Mouse (Mus musculus): ENCODE data around the gene Trabd2b. TPM values are rescaled to one million over a fixed set of nuclear protein-coding genes. Genes with fewer than 3 reads are reported as not detected.

Trabd2b gene
- polyA plus RNA-seq, 1 experiment from 2014 or later: 0.50 TPM

DNA sequence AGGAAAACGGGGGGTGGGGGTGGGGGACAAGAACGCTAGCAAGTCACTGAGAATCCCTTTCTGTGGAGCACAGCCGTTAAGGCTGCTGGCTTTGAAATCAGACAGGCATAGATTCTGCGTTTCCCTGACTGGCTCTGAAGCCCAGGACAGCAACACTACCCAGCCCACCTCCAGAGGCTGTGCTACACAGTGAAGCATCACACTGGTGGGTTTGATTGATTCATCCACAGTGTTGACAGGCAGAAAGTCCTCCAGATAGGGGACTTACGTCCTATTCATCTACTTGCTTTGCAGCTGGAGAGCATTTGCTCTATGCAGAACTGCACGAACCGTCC lies 61.5 kb downstream of the Trabd2b start:
- Histone ChIP-seq H3K4me2 (ENCODE audit: low read length) (no peak overlapping the region), H3K27ac (ENCODE audit: low read depth, low read length) (no peak overlapping the region), H3K9ac (ENCODE audit: low read depth, low read length) (no peak overlapping the region), H3K27me3 (replicated peaks; ENCODE audit: control insufficient read depth, insufficient read depth, low read length) (no peaks in the 10 kb centered on the region), H3K36me3 (ENCODE audit: control insufficient read depth, insufficient read depth, low read length) (no peaks in the 10 kb centered on the region), H3K9me3 (ENCODE audit: control insufficient read depth, low read length) (no peaks in the 10 kb centered on the region), H3K4me1 (ENCODE audit: control insufficient read depth, insufficient read depth, low read depth, low read length) (peaks cover 5% of the 10 kb centered on the region; the same call in 1 of the 2 replicates), H3K4me3 (ENCODE audit: low read length) (no peak overlapping the region)
- WGBS: 48% methylated on average over 7 of the region's 7 CpGs
- peak; percentile 48 for ATAC-seq

DNA sequence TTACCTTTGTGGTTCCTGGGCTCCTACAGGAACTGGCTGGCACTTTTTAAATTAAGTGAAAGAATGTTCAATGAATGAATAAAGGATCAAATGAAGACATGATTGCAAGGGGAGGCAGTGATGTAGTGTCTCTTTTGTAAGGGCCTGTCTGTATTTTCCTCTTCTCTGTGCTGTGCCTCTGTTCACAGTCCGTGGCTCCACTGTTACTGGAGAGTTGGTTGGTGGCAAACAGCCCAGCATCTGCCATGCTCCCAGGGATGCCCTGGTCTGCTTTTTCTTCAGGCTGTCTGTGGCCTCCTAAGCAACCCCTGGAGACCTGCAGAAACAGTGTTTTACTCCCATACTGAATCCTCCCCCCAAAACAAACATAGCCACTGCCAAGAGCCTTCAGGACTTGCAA lies 63.4 kb downstream of the Trabd2b start:
- H3K9me3 ChIP-seq (ENCODE audit: control insufficient read depth, low read length): no peaks in the 10 kb centered on the region
- WGBS: 38% methylated on average over 1 of the region's 1 CpGs
- peak; percentile 57; the same call in 1 of the 2 replicates for ATAC-seq

DNA sequence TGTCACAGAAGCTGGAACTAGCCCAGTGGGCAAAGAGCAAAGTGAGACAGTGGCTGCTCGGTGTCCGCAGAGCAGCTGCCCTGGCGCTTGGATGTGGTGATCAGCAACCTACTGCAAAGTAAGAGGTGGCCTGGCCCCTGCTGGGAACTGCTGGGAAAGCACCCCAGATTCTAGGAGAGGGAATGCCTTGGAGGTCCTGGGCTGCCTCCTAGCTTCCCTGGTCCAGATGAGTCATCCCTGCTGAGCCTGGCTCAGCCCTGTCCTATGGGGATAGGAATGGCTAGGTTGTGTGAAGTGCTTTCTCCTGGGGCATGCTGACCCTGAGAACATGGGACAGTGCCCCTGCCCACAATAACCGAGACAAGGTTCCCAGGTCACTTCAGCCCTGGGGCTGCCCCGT lies 65.6 kb downstream of the Trabd2b start:
- Histone ChIP-seq H3K36me3 (ENCODE audit: control insufficient read depth, insufficient read depth, low read length) (no peaks in the 10 kb centered on the region), H3K4me1 (ENCODE audit: control insufficient read depth, insufficient read depth, low read depth, low read length) (peaks cover 6% of the 10 kb centered on the region), H3K27me3 (replicated peaks; ENCODE audit: control insufficient read depth, insufficient read depth, low read length) (no peaks in the 10 kb centered on the region), H3K9me3 (ENCODE audit: control insufficient read depth, low read length) (no peaks in the 10 kb centered on the region), H3K27ac (ENCODE audit: low read depth, low read length) (no peak overlapping the region), H3K4me2 (ENCODE audit: low read length) (no peak overlapping the region), H3K9ac (ENCODE audit: low read depth, low read length) (no peak overlapping the region), H3K4me3 (ENCODE audit: low read length) (no peak overlapping the region)
- no peak for ATAC-seq
- 72% methylated on average over 5 of the region's 5 CpGs for WGBS

More for the DNA sequence above, 63.4 kb downstream of the Trabd2b start:
- H3K27me3 ChIP-seq (replicated peaks; ENCODE audit: control insufficient read depth, insufficient read depth, low read length): no peaks in the 10 kb centered on the region
- H3K36me3 ChIP-seq (ENCODE audit: control insufficient read depth, insufficient read depth, low read length): no peaks in the 10 kb centered on the region
- H3K9ac ChIP-seq (ENCODE audit: low read depth, low read length): no peak overlapping the region
- peaks cover 5% of the 10 kb centered on the region; the same call in 1 of the 2 replicates for H3K4me1 ChIP-seq (ENCODE audit: control insufficient read depth, insufficient read depth, low read depth, low read length)
- no peak overlapping the region for H3K27ac ChIP-seq (ENCODE audit: low read depth, low read length)
- no peak overlapping the region for H3K4me3 ChIP-seq (ENCODE audit: low read length)
- H3K4me2 ChIP-seq (ENCODE audit: low read length): no peak overlapping the region

GRCm38 (mm10) chr4:114476316-114476715 lies 69.8 kb downstream of the Trabd2b start:
- Histone ChIP-seq H3K9ac (ENCODE audit: low read depth, low read length) (no peak overlapping the region), H3K4me1 (ENCODE audit: control insufficient read depth, insufficient read depth, low read depth, low read length) (peaks cover 3% of the 10 kb centered on the region), H3K36me3 (ENCODE audit: control insufficient read depth, insufficient read depth, low read length) (no peaks in the 10 kb centered on the region), H3K9me3 (ENCODE audit: control insufficient read depth, low read length) (no peaks in the 10 kb centered on the region), H3K4me3 (ENCODE audit: low read length) (no peak overlapping the region), H3K27ac (ENCODE audit: low read depth, low read length) (no peak overlapping the region), H3K4me2 (ENCODE audit: low read length) (no peak overlapping the region), H3K27me3 (replicated peaks; ENCODE audit: control insufficient read depth, insufficient read depth, low read length) (no peaks in the 10 kb centered on the region)
- no peak for ATAC-seq
- 88% methylated on average over 3 of the region's 3 CpGs for WGBS

DNA sequence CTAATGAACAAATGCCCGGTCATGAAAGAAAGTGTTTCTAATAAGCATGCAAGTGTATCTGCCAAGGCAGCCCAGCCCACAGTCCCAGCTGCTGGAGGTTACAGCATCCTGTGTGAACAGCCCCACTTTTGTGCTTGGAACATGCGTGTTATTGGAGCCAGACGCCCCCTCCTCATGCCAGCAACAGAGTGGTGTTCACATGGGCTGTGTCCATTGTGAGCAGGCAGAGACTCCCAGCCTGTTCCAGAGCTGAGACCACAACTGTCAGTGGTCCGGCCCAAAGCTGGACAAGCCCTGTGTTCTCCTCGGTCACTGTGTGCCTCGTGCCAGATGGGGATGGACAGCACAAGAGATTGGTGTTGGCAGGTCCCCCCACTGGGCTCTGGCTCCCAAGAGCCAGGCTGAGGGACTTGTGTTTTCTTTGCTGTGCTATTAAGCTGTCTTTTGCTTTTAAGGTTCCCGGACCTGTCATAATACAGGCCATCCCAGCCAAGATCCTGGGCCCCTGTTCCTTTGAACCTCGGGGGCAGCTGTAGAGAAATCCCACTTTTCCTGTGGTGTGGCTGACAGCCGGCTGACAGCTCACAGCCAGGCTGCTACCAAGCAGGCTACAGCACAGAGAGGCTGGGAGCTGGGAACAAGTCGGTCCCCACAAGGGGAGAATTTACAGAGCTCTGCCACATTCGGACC lies 70.7 kb downstream of the Trabd2b start:
- Histone ChIP-seq H3K4me3 (ENCODE audit: low read length) (no peak overlapping the region), H3K9ac (ENCODE audit: low read depth, low read length) (0 out of 2 replicates have a peak overlapping the region, but pooled peaks have one; percentile 5), H3K27me3 (replicated peaks; ENCODE audit: control insufficient read depth, insufficient read depth, low read length) (no peaks in the 10 kb centered on the region), H3K9me3 (ENCODE audit: control insufficient read depth, low read length) (no peaks in the 10 kb centered on the region), H3K27ac (ENCODE audit: low read depth, low read length) (0 out of 2 replicates have a peak overlapping the region, but pooled peaks have one; percentile 3), H3K4me1 (ENCODE audit: control insufficient read depth, insufficient read depth, low read depth, low read length) (peaks cover 3% of the 10 kb centered on the region), H3K4me2 (ENCODE audit: low read length) (no peak overlapping the region), H3K36me3 (ENCODE audit: control insufficient read depth, insufficient read depth, low read length) (no peaks in the 10 kb centered on the region)
- WGBS: 30% methylated on average over 11 of the region's 11 CpGs
- peak; percentile 82 for ATAC-seq

GRCm38 (mm10) chr4:114481518-114481917 lies 75.0 kb downstream of the Trabd2b start:
- peaks cover 3% of the 10 kb centered on the region for H3K4me1 ChIP-seq (ENCODE audit: control insufficient read depth, insufficient read depth, low read depth, low read length)
- no peak overlapping the region for H3K9ac ChIP-seq (ENCODE audit: low read depth, low read length)
- H3K27me3 ChIP-seq (replicated peaks; ENCODE audit: control insufficient read depth, insufficient read depth, low read length): no peaks in the 10 kb centered on the region
- 34% methylated on average over 5 of the region's 5 CpGs for whole genome bisulfite sequencing
- no peaks in the 10 kb centered on the region for H3K36me3 ChIP-seq (ENCODE audit: control insufficient read depth, insufficient read depth, low read length)
- no peaks in the 10 kb centered on the region for H3K9me3 ChIP-seq (ENCODE audit: control insufficient read depth, low read length)
- ATAC-seq: no peak
- no peak overlapping the region for H3K4me2 ChIP-seq (ENCODE audit: low read length)
- H3K27ac ChIP-seq (ENCODE audit: low read depth, low read length): no peak overlapping the region
- H3K4me3 ChIP-seq (ENCODE audit: low read length): no peak overlapping the region

- Histone ChIP-seq H3K4me1 (ENCODE audit: control insufficient read depth, insufficient read depth, low read depth, low read length) (peaks cover 8% of the 10 kb centered on the region; the same call in 1 of the 2 replicates), H3K9me3 (ENCODE audit: control insufficient read depth, low read length) (no peaks in the 10 kb centered on the region), H3K36me3 (ENCODE audit: control insufficient read depth, insufficient read depth, low read length) (no peaks in the 10 kb centered on the region), H3K4me2 (ENCODE audit: low read length) (no peak overlapping the region), H3K27ac (ENCODE audit: low read depth, low read length) (no peak overlapping the region), H3K27me3 (replicated peaks; ENCODE audit: control insufficient read depth, insufficient read depth, low read length) (no peaks in the 10 kb centered on the region), H3K9ac (ENCODE audit: low read depth, low read length) (no peak overlapping the region), H3K4me3 (ENCODE audit: low read length) (no peak overlapping the region)
- WGBS: 78% methylated on average over 2 of the region's 2 CpGs
- no peak for ATAC-seq
These were observed 77.6 kb downstream of the Trabd2b start for GRCm38 (mm10) chr4:114484173-114484572.

DNA sequence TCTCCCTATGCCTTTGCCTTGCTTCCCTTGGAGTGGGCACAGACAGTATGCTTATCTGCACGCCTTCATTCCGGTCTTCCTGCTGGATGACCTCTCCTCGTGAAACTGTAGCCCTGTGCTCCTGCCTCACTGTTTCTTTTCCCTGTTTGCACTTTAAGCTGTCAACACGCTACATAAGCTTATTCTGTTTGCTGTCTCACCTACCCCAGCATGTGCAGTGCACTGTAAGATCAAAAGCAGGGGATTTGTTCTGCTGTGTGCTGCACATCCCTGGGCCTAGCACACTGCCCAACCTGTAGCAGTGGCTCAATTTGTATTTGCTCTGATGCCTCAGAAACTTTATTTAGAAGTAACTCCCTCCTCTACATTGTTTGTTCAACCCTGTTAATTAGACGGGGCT lies 79.5 kb downstream of the Trabd2b start:
- 75% methylated on average over 5 of the region's 5 CpGs for WGBS

GRCm38 (mm10) chr4:114486885-114487531 lies 80.5 kb downstream of the Trabd2b start:
- 56% methylated on average over 2 of the region's 2 CpGs for WGBS
- Histone ChIP-seq H3K27ac (ENCODE audit: low read depth, low read length) (no peak overlapping the region), H3K4me2 (ENCODE audit: low read length) (no peak overlapping the region), H3K9me3 (ENCODE audit: control insufficient read depth, low read length) (no peaks in the 10 kb centered on the region), H3K36me3 (ENCODE audit: control insufficient read depth, insufficient read depth, low read length) (no peaks in the 10 kb centered on the region), H3K4me1 (ENCODE audit: control insufficient read depth, insufficient read depth, low read depth, low read length) (peaks cover 8% of the 10 kb centered on the region; the same call in 1 of the 2 replicates), H3K4me3 (ENCODE audit: low read length) (no peak overlapping the region), H3K9ac (ENCODE audit: low read depth, low read length) (no peak overlapping the region), H3K27me3 (replicated peaks; ENCODE audit: control insufficient read depth, insufficient read depth, low read length) (no peaks in the 10 kb centered on the region)
- peak; percentile 80 for ATAC-seq

More for the DNA sequence above, 79.5 kb downstream of the Trabd2b start:
- ATAC-seq: no peak
- H3K9me3 ChIP-seq (ENCODE audit: control insufficient read depth, low read length): no peaks in the 10 kb centered on the region
- no peaks in the 10 kb centered on the region for H3K36me3 ChIP-seq (ENCODE audit: control insufficient read depth, insufficient read depth, low read length)
- H3K4me1 ChIP-seq (ENCODE audit: control insufficient read depth, insufficient read depth, low read depth, low read length): peaks cover 8% of the 10 kb centered on the region; the same call in 1 of the 2 replicates
- H3K4me2 ChIP-seq (ENCODE audit: low read length): no peak overlapping the region
- H3K4me3 ChIP-seq (ENCODE audit: low read length): no peak overlapping the region
- H3K27ac ChIP-seq (ENCODE audit: low read depth, low read length): no peak overlapping the region
- H3K9ac ChIP-seq (ENCODE audit: low read depth, low read length): no peak overlapping the region
- no peaks in the 10 kb centered on the region for H3K27me3 ChIP-seq (replicated peaks; ENCODE audit: control insufficient read depth, insufficient read depth, low read length)
